Mouse (Mus musculus) liver, embryonic 12.5 days (tissue): ENCODE measurements around the gene Gm48551. TPM values are rescaled to one million over a fixed set of nuclear protein-coding genes. Genes with fewer than 3 reads are reported as not detected.
A peak's percentile ranks its signal among the peaks of the same experiment; 100 is the strongest.

Experiments used
- ATAC-seq: fragments of 200-750 bp; cut with Nextera tagmentation; 2 replicates; pipeline ENCODE4 v1.8.0; 2017; ENCODE audit warnings: moderate number of reproducible peaks, mild to moderate bottlenecking, moderate library complexity
- H3K27ac ChIP-seq: fragments of 300-500 bp; sonication (generic); 2 replicates; pipeline ENCODE4 v1.5.1; 2016; ENCODE audit warnings: mild to moderate bottlenecking
- H3K27me3 ChIP-seq: fragments of 300-500 bp; sonication (generic); replicated peaks from 2 replicates; pipeline ENCODE4 v1.6.1; 2016; ENCODE audit warnings: mild to moderate bottlenecking, moderate library complexity
- H3K36me3 ChIP-seq: fragments of 300-500 bp; sonication (generic); 2 replicates; pipeline ENCODE4 v1.6.1; 2016; ENCODE audit warnings: mild to moderate bottlenecking, moderate library complexity
- H3K4me1 ChIP-seq: fragments of 300-500 bp; sonication (generic); 2 replicates; pipeline ENCODE4 v1.6.1; 2016
- H3K4me2 ChIP-seq: fragments of 300-500 bp; sonication (generic); 2 replicates; pipeline ENCODE4 v1.6.1; 2016; ENCODE audit warnings: mild to moderate bottlenecking, moderate library complexity
- H3K4me3 ChIP-seq: fragments of 300-500 bp; sonication (generic); 2 replicates; pipeline ENCODE4 v1.5.1; 2016; ENCODE audit warnings: mild to moderate bottlenecking, moderate library complexity
- H3K9ac ChIP-seq: fragments of 300-500 bp; sonication (generic); 2 replicates; pipeline ENCODE4 v1.6.1; 2016; ENCODE audit warnings: mild to moderate bottlenecking, moderate library complexity
- H3K9me3 ChIP-seq: fragments of 300-500 bp; sonication (generic); replicated peaks from 2 replicates; pipeline ENCODE4 v1.6.1; 2016; ENCODE audit warnings: mild to moderate bottlenecking, moderate library complexity
- WGBS: fragments of 180-500 bp; shearing (Covaris S2); methylation state at CpG from one replicate; pipeline ENCODE4 v1.1.7; 2016; ENCODE audit not compliant: insufficient replicate concordance; 5-methylcytosine and 5-hydroxymethylcytosine counted together
- polyA plus RNA-seq: library from polyadenylated mRNA; unstranded; fragments of >200 nt; fragmentation: Nextera tagmentation; extraction: Ambion mirVana; gene quantifications from 2 replicates; pipeline ENCODE4 v1.2.1, GENCODE M21; 2016

The Gm48551 gene
- polyA plus RNA-seq, 1 experiment from 2014 or later: 0.68 TPM

- Histone ChIP-seq H3K9me3 (no peaks in the 10 kb centered on the region), H3K9ac (peak overlapping the region; percentile 98), H3K36me3 (peaks cover 41% of the 10 kb centered on the region), H3K4me1 (peaks cover 81% of the 10 kb centered on the region), H3K4me2 (peak overlapping the region; percentile 79), H3K4me3 (peak overlapping the region; percentile 90), H3K27ac (peak overlapping the region; percentile 92), H3K27me3 (no peaks in the 10 kb centered on the region)
- WGBS: 54% methylated on average over 2 of the region's 2 CpGs
- ATAC-seq: no peak
These were observed 7.0 kb upstream of the Gm48551 start for GRCm38 (mm10) chr10:81377362-81377664.

- H3K9me3 ChIP-seq: no peaks in the 10 kb centered on the region
- peak within 1 kb of the TSS; percentile 98 for H3K27ac ChIP-seq
- peaks cover 83% of the 10 kb centered on the region for H3K4me1 ChIP-seq
- H3K27me3 ChIP-seq: no peaks in the 10 kb centered on the region
- ATAC-seq: 0 out of 2 replicates have a peak, but pooled peaks have one; percentile 0
- WGBS: 1% methylated on average over 45 of the region's 59 CpGs
- H3K36me3 ChIP-seq: peaks cover 35% of the 10 kb centered on the region
- H3K4me3 ChIP-seq: peak within 1 kb of the TSS; percentile 90
- peak within 1 kb of the TSS; percentile 79 for H3K4me2 ChIP-seq
- H3K9ac ChIP-seq: peak within 1 kb of the TSS; percentile 98
These were observed 6.3 kb upstream of the Gm48551 start, which contains the start of gene Fzr1 for GRCm38 (mm10) chr10:81377793-81378552. Fzr1 (minus strand) TSS chr10:81378516.

DNA sequence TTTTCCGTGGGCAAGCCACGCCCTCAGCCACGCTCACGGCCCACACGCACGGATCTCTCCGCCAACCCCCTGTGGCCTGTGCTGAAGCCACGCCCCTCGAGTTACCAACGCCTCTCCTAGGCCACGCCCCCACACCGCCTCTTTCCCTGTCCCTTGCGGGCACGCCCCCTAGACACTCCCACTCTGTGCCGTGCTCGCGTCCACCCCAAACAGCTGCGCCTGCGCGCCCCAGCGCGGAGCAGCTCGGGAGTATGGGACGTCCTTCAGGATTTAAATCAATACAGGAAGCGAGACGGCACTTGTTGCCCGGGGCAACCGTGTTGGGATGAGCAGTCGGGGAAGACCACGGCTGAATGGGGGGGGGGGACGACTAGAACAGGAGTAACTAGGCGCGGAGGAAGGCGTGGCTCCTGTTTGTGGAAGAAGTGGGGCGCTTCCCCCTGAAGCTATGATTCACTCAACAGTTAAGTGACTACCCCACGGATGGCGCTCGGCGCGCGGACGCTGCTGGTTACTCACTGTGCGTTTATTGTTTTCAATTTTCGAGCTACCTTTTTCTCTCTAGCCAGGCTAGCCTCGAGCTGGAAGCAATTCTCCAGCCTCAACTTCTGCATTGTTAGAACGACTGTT lies 5.6 kb upstream of the Gm48551 start:
- WGBS: under 1% methylated on average over 46 of the region's 46 CpGs
- H3K9me3 ChIP-seq: no peaks in the 10 kb centered on the region
- ATAC-seq: peak; percentile 88
- H3K4me2 ChIP-seq: peak overlapping the region; percentile 79
- H3K36me3 ChIP-seq: peaks cover 28% of the 10 kb centered on the region
- peak overlapping the region; percentile 98 for H3K27ac ChIP-seq
- no peaks in the 10 kb centered on the region for H3K27me3 ChIP-seq
- peak overlapping the region; percentile 81 for H3K9ac ChIP-seq
- peak overlapping the region; percentile 90 for H3K4me3 ChIP-seq
- H3K4me1 ChIP-seq: peaks cover 83% of the 10 kb centered on the region

- Histone ChIP-seq H3K27ac (peak overlapping the region; percentile 98), H3K4me3 (peak overlapping the region; percentile 90), H3K36me3 (peaks cover 23% of the 10 kb centered on the region), H3K9me3 (no peaks in the 10 kb centered on the region), H3K4me2 (peak overlapping the region; percentile 79), H3K4me1 (peaks cover 78% of the 10 kb centered on the region), H3K27me3 (no peaks in the 10 kb centered on the region), H3K9ac (peak overlapping the region; percentile 81)
- no peak for ATAC-seq
- 58% methylated on average over 3 of the region's 3 CpGs for WGBS
These were observed 5.1 kb upstream of the Gm48551 start for GRCm38 (mm10) chr10:81379183-81379553.

DNA sequence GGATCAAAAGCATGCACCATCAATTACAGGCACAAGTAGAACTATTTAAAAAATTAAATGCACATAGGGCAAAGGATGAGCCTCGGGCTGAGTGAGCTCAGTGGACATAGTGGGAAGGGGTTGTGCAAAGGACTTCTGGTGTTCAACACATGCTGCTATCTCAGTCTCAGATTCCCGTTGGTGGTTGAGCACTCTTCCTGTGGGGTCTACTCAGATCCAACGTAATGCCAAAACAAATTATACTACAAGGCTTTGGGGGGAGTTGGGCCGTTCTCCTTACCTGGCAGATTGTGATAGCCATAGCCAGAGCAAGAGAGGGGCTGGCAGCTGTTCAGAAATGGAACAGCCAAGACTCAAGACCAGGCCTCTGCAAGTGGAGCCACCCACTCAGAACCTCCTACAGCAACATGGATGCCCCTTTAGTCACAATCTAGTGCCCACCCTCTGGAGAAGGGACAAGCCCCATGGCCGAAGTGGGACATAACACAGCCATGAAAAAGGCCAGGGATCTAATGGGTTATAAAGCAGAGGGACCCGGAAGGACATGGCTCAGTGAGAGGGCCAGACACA lies 4.4 kb upstream of the Gm48551 start:
- Histone ChIP-seq H3K4me2 (peak overlapping the region; percentile 79), H3K27me3 (no peaks in the 10 kb centered on the region), H3K4me3 (peak overlapping the region; percentile 90), H3K36me3 (peaks cover 16% of the 10 kb centered on the region), H3K27ac (peak overlapping the region; percentile 98), H3K9me3 (no peaks in the 10 kb centered on the region), H3K4me1 (peaks cover 75% of the 10 kb centered on the region), H3K9ac (peak overlapping the region; percentile 81)
- ATAC-seq: no peak
- 54% methylated on average over 6 of the region's 6 CpGs for WGBS

DNA sequence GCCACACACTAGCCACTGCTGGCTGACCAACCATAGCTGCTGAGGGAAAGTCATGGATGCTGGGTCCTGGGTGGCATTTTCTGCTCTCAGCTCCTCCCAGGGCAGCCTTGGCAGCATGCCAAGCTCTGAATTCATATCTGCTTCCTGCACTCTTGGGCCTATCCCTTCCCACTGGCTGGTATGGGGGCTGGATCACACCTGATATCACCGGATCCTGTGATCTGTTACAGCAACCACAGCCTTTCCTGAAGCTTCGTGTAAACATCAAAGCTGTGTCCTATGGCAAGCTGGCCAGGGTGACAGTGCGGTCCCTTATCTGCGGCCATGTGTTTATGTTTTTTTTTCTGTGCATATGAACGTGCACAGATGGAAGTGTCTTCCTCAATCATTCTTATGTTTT lies 2.2 kb upstream of the Gm48551 start:
- Histone ChIP-seq H3K4me3 (no peak overlapping the region), H3K9ac (peak overlapping the region; percentile 81), H3K4me1 (peaks cover 69% of the 10 kb centered on the region), H3K27me3 (no peaks in the 10 kb centered on the region), H3K27ac (peak overlapping the region; percentile 98), H3K9me3 (no peaks in the 10 kb centered on the region), H3K4me2 (peak overlapping the region; percentile 50), H3K36me3 (peaks cover 14% of the 10 kb centered on the region)
- peak; percentile 75 for ATAC-seq
- 17% methylated on average over 5 of the region's 5 CpGs for WGBS

GRCm38 (mm10) chr10:81384605-81384982 lies 328 bp downstream of the Gm48551 start:
- peak overlapping the region; percentile 93 for H3K4me3 ChIP-seq
- H3K4me2 ChIP-seq: peak overlapping the region; percentile 90
- peak overlapping the region; percentile 89 for H3K27ac ChIP-seq
- under 1% methylated on average over 19 of the region's 19 CpGs for WGBS
- peaks cover 39% of the 10 kb centered on the region for H3K36me3 ChIP-seq
- no peak for ATAC-seq
- no peaks in the 10 kb centered on the region for H3K9me3 ChIP-seq
- H3K27me3 ChIP-seq: no peaks in the 10 kb centered on the region
- peaks cover 67% of the 10 kb centered on the region for H3K4me1 ChIP-seq
- peak overlapping the region; percentile 87 for H3K9ac ChIP-seq

DNA sequence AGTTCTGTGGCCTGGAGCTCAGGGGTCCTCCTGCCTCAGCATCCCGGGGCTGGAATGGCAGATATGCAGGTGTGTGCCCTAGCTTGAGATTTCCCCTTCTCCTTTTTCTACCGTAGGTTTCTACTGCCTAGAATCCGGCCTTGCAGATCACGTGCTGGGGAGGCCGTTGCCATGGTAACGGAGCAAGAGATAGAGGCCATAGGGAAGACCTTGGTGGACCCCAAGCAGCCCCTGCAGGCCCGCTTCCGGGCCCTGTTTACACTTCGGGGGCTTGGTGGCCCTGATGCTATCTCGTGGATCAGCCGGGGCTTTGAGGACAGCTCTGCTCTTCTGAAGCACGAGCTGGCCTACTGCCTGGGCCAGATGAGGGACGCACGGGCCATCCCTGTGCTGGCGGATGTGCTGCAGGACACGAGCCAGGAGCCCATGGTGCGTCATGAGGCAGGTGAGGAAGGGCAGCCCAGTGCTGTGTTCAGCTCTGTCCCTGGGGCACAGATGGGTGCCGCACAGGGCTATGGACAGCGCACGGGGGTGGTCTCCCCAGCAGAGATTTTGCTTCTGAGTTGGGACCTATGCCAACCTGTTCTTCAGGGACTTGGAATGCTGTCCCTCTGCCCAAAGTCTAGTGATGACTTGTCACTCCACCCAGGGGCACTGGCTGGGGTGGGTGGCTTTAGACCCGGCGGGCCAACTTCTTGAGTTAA lies 1.5 kb downstream of the Gm48551 start:
- WGBS: 63% methylated on average over 22 of the region's 22 CpGs
- Histone ChIP-seq H3K36me3 (peaks cover 42% of the 10 kb centered on the region), H3K27me3 (no peaks in the 10 kb centered on the region), H3K9me3 (no peaks in the 10 kb centered on the region), H3K27ac (0 out of 2 replicates have a peak overlapping the region, but pooled peaks have one; percentile 89), H3K4me1 (peaks cover 63% of the 10 kb centered on the region), H3K4me2 (peak overlapping the region; percentile 90), H3K9ac (peak overlapping the region; percentile 87), H3K4me3 (peak overlapping the region; percentile 93)
- no peak for ATAC-seq

GRCm38 (mm10) chr10:81387716-81388115 lies 3.5 kb downstream of the Gm48551 start:
- Histone ChIP-seq H3K27ac (0 out of 2 replicates have a peak overlapping the region, but pooled peaks have one; percentile 3), H3K9ac (no peak overlapping the region), H3K4me2 (no peak overlapping the region), H3K9me3 (no peaks in the 10 kb centered on the region), H3K4me3 (no peak overlapping the region), H3K27me3 (no peaks in the 10 kb centered on the region), H3K4me1 (peaks cover 51% of the 10 kb centered on the region), H3K36me3 (peaks cover 48% of the 10 kb centered on the region)
- ATAC-seq: no peak
- WGBS: 88% methylated on average over 20 of the region's 20 CpGs

GRCm38 (mm10) chr10:81388505-81389055 lies 4.3 kb downstream of the Gm48551 start, which contains the start of gene Gm48552:
Gm48552 (plus strand) TSS chr10:81389005.
- Histone ChIP-seq H3K4me1 (peaks cover 51% of the 10 kb centered on the region), H3K27me3 (no peaks in the 10 kb centered on the region), H3K9me3 (no peaks in the 10 kb centered on the region), H3K4me3 (no peak within 1 kb of the TSS), H3K36me3 (peaks cover 48% of the 10 kb centered on the region), H3K9ac (no peak within 1 kb of the TSS), H3K4me2 (no peak within 1 kb of the TSS), H3K27ac (peak within 1 kb of the TSS; percentile 52)
- WGBS: 77% methylated on average over 5 of the region's 5 CpGs
- no peak for ATAC-seq

- Histone ChIP-seq H3K36me3 (peaks cover 48% of the 10 kb centered on the region), H3K4me1 (peaks cover 59% of the 10 kb centered on the region), H3K9ac (no peak overlapping the region), H3K27ac (peak overlapping the region; percentile 52), H3K9me3 (no peaks in the 10 kb centered on the region), H3K27me3 (no peaks in the 10 kb centered on the region; the same call in 1 of the 2 replicates), H3K4me2 (no peak overlapping the region), H3K4me3 (no peak overlapping the region)
- 0 out of 2 replicates have a peak, but pooled peaks have one; percentile 3 for ATAC-seq
- WGBS: 76% methylated on average over 3 of the region's 3 CpGs
These were observed 5.1 kb downstream of the Gm48551 start for GRCm38 (mm10) chr10:81389373-81389772.
